Mouse (Mus musculus): ENCODE results near the gene Spink4. TPM values are rescaled to one million over a fixed set of nuclear protein-coding genes. Genes with fewer than 3 reads are reported as not detected.

The Spink4 gene
- polyA plus RNA-seq, 1 experiment from 2014 or later: 0.39 TPM

GRCm38 (mm10) chr4:40906298-40906697, 13.6 kb upstream of the Spink4 start:
- no peaks in the 10 kb centered on the region for H3K9me3 ChIP-seq (replicated peaks)
- ATAC-seq (ENCODE audit: low read depth): no peak
- DNase-seq: no peak
- no peak overlapping the region for H3K9ac ChIP-seq
- no peaks in the 10 kb centered on the region for H3K27me3 ChIP-seq
- H3K36me3 ChIP-seq: no peaks in the 10 kb centered on the region
- H3K4me2 ChIP-seq: no peak overlapping the region
- H3K4me1 ChIP-seq (replicated peaks): peaks cover 4% of the 10 kb centered on the region; the same call in 1 of the 2 replicates
- H3K27ac ChIP-seq: no peak overlapping the region
- no peak overlapping the region for H3K4me3 ChIP-seq (replicated peaks)
- WGBS (ENCODE audit: insufficient replicate concordance): 45% methylated on average over 1 of the region's 1 CpGs

DNA sequence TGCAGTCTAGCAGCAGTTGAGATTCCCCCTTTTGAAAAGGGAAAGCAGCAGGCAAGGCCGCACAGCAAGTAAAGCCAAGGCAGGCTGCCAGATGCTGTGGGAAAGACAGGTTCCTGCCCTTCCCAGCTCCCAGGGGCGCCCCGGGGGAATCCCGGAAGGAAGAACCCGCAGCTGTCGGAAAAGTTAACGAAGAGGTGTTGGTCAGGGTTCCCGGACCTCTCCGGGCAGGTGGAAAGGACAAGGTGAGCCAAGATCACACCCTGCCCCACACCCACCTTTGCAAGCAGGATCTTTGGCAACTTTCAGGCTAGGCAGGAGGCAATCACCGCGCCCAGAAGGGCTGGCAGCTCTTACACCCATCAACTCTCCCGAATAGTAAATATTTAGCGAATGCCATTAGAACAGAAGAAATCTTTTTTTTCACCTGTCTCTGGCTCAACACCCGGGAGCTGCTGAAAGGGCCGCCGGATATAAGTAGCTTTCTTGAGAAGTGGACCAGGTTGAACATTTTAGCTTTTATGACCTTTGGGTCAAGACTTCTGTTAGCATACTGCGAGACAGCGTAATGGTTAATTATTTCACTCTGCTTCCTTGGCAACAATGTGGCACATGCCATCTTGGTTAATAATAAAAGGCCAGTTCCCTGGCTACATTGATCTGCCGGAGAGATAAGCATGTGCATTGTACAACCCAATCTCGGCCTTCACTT, 11.4 kb upstream of the Spink4 start:
- Histone ChIP-seq H3K4me1 (replicated peaks) (peaks cover 4% of the 10 kb centered on the region; the same call in 1 of the 2 replicates), H3K4me2 (peak overlapping the region; percentile 21; the same call in 1 of the 2 replicates), H3K9ac (no peak overlapping the region), H3K9me3 (replicated peaks) (no peaks in the 10 kb centered on the region), H3K27ac (no peak overlapping the region), H3K36me3 (no peaks in the 10 kb centered on the region), H3K4me3 (replicated peaks) (no peak overlapping the region), H3K27me3 (no peaks in the 10 kb centered on the region)
- DNase-seq (no peak), ATAC-seq (ENCODE audit: low read depth) (no peak)
- WGBS (ENCODE audit: insufficient replicate concordance): 42% methylated on average over 20 of the region's 20 CpGs

DNA sequence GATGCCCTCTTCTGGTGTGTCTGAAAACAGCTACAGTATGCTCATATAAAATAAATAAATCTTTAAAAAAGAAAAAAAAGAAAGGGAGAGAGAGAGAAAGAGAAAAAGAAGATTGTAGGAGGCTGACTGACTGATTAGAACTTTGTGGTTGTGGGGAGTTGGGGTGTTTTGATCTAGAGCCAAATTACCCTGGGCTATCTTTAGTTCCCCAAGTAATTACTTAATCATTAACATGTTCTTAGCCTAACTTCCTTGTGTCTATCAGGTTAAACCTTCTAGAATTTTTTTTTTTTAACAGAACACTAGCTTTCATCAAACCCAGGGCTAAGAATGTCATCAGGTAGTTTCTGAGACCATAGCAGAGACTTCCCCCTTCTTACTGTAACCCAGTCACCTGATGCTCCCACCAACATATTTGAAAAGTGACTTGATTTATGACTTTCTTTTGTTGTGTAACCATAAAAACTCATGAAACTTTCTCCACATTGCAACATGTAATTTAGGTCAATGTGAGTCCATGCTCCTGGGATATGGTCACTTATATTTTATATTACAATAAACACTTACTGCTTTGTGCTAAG, 5.5 kb upstream of the Spink4 start:
- no peak for ATAC-seq (ENCODE audit: low read depth)
- no peak overlapping the region for H3K27ac ChIP-seq
- no peak overlapping the region for H3K4me2 ChIP-seq
- no peak for DNase-seq
- H3K4me3 ChIP-seq (replicated peaks): no peak overlapping the region
- H3K9ac ChIP-seq: no peak overlapping the region
- H3K27me3 ChIP-seq: no peaks in the 10 kb centered on the region
- H3K9me3 ChIP-seq (replicated peaks): no peaks in the 10 kb centered on the region
- peaks cover 5% of the 10 kb centered on the region for H3K4me1 ChIP-seq (replicated peaks)
- no peaks in the 10 kb centered on the region for H3K36me3 ChIP-seq

DNA sequence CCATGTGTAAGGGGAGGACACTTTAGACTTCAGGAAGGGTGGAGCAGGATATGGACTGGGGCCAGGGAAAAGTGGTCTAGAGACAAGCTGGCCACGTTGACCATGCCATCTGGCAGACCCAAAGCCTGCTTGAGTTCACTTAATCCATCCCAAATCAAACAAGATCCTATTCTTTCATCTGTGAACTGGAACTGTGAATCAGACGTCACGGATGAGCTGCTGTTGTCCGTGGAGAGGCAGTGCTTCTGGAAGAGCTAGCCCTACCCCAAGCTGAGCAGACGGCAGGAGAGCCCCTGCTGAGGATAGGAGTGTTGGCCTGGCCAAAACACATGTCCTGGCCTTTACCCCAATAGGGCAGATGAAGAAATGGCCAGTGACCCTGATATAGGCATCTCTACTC, 3.9 kb upstream of the Spink4 start:
- no peak overlapping the region for H3K4me2 ChIP-seq
- H3K27me3 ChIP-seq: no peaks in the 10 kb centered on the region
- no peaks in the 10 kb centered on the region for H3K36me3 ChIP-seq
- WGBS (ENCODE audit: insufficient replicate concordance): 71% methylated on average over 5 of the region's 5 CpGs
- H3K4me3 ChIP-seq (replicated peaks): no peak overlapping the region
- DNase-seq (no peak), ATAC-seq (ENCODE audit: low read depth) (no peak)
- no peak overlapping the region for H3K27ac ChIP-seq
- H3K4me1 ChIP-seq (replicated peaks): peaks cover 15% of the 10 kb centered on the region
- no peaks in the 10 kb centered on the region for H3K9me3 ChIP-seq (replicated peaks)
- no peak overlapping the region for H3K9ac ChIP-seq

DNA sequence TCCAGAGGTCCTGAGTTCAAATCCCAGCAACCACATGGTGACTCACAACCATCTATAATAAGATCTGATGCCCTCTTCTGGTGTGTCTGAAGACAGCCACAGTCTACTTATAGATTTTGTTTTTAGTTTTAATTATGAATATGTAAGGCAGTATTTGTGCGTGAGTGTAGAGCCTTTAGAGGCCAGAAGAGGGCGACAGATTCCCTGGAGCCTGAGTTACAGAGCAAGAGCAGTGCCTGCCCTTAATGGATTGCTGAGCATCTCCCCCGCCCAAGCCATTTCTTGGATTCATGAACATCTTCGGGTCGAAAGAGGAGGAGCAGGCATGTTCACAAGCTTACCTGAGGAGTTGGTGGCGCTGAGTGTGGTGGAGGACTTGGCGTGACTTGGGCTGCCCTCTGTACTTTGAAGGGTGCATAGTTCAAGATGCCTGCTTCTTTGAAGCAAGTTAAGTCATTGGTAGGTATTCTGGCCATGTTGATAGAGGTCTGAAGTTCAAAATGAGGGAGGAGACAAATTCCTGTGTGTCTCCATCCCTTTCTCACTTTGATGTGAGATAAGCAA, 3.2 kb upstream of the Spink4 start:
- Histone ChIP-seq H3K4me1 (replicated peaks) (peaks cover 15% of the 10 kb centered on the region), H3K27ac (no peak overlapping the region), H3K4me2 (no peak overlapping the region), H3K9ac (no peak overlapping the region), H3K4me3 (replicated peaks) (no peak overlapping the region), H3K36me3 (no peaks in the 10 kb centered on the region), H3K27me3 (no peaks in the 10 kb centered on the region; the same call in 1 of the 2 replicates), H3K9me3 (replicated peaks) (no peaks in the 10 kb centered on the region)
- WGBS (ENCODE audit: insufficient replicate concordance): 78% methylated on average over 7 of the region's 7 CpGs
- no peak for DNase-seq
- no peak for ATAC-seq (ENCODE audit: low read depth)

- H3K36me3 ChIP-seq: no peaks in the 10 kb centered on the region
- DNase-seq (no peak), ATAC-seq (ENCODE audit: low read depth) (no peak)
- no peak overlapping the region for H3K27ac ChIP-seq
- peaks cover 14% of the 10 kb centered on the region for H3K4me1 ChIP-seq (replicated peaks)
- H3K4me3 ChIP-seq (replicated peaks): no peak overlapping the region
- WGBS (ENCODE audit: insufficient replicate concordance): 58% methylated on average over 2 of the region's 2 CpGs
- H3K9ac ChIP-seq: no peak overlapping the region
- no peaks in the 10 kb centered on the region; the same call in 1 of the 2 replicates for H3K27me3 ChIP-seq
- H3K9me3 ChIP-seq (replicated peaks): no peaks in the 10 kb centered on the region
- no peak overlapping the region for H3K4me2 ChIP-seq
Observed at GRCm38 (mm10) chr4:40920576-40920975, 724 bp downstream of the Spink4 start.

DNA sequence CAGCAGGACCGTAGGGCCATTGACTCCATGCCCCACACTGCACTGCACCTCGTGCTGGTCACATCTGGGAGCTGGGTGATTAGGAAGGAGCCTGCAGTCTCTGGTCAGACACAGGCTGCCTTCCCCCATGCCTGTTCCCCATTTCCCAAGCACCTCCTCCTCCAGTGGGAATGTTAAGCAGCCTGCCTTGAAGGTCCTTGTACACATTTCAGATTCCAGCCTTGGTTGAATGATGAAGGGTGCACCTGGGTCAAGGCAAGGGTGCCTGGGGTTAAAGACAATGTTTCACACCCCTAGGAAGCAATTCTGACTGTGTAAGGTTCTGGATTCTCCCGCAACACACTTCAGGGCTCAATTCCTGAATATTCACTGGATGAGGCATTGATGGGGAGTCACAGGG, 1.4 kb downstream of the Spink4 start:
- no peaks in the 10 kb centered on the region for H3K36me3 ChIP-seq
- no peak for ATAC-seq (ENCODE audit: low read depth)
- WGBS (ENCODE audit: insufficient replicate concordance): 54% methylated on average over 3 of the region's 3 CpGs

DNA sequence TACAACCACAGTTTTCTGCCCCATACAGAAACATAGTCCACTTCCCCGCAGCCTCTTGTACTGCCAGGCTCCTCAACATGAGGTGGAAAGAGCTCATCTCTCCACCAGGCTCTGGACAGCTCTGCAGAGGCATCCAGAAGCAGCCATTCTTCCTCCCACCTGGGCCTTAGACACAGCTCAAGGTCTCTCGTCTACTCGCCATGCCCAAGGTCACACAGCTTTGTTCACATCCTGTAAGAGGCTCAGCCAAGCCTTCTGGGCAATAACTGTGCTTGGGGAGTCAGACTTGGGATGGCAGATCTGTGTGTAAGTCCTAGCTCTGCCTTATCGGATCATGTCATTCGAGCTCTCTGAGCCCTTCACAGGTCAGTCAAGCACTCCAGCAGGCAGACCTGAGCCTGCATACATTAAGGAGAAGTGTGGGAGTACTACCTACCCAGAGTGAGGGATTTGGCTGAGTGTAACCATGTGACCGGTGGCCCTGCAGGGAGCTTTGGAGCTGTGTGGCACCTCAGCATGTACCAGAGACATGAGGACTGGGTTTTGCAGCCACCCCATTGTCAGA, 3.3 kb downstream of the Spink4 start:
- Histone ChIP-seq H3K36me3 (no peaks in the 10 kb centered on the region), H3K9ac (no peak overlapping the region), H3K4me2 (no peak overlapping the region), H3K27ac (no peak overlapping the region), H3K4me3 (replicated peaks) (no peak overlapping the region), H3K4me1 (replicated peaks) (peaks cover 11% of the 10 kb centered on the region), H3K27me3 (no peaks in the 10 kb centered on the region; the same call in 1 of the 2 replicates), H3K9me3 (replicated peaks) (no peaks in the 10 kb centered on the region)
- WGBS (ENCODE audit: insufficient replicate concordance): 75% methylated on average over 6 of the region's 6 CpGs
- ATAC-seq (ENCODE audit: low read depth): no peak
- no peak for DNase-seq

More for the DNA sequence above, 1.4 kb downstream of the Spink4 start:
- no peak for DNase-seq
- Histone ChIP-seq H3K4me2 (no peak overlapping the region), H3K27ac (no peak overlapping the region), H3K9ac (no peak overlapping the region), H3K27me3 (no peaks in the 10 kb centered on the region; the same call in 1 of the 2 replicates), H3K4me1 (replicated peaks) (peaks cover 11% of the 10 kb centered on the region), H3K9me3 (replicated peaks) (no peaks in the 10 kb centered on the region), H3K4me3 (replicated peaks) (no peak overlapping the region)

DNA sequence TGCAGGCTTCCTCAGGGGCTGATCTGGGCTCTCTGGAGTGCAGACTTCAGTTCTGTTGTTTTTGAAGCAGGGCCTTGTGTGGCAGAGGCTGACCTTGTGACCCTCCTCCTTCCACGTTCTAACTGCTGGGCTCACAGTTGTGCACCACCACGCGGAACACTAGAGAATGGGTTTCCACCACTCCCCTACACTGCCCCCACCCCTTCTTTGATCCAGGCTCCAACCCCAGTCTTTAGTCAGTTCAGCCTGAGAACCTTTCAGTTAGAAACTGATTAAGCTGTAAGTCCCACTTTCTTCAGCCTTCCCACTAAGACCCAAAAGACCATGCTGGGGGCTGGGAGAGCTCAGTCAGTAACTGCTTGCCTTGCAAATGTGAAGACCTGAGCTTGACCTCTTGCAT, 5.7 kb downstream of the Spink4 start:
- ATAC-seq (ENCODE audit: low read depth) (no peak), DNase-seq (no peak)
- H3K4me2 ChIP-seq: no peak overlapping the region
- no peaks in the 10 kb centered on the region; the same call in 1 of the 2 replicates for H3K27me3 ChIP-seq
- no peak overlapping the region for H3K9ac ChIP-seq
- no peak overlapping the region for H3K4me3 ChIP-seq (replicated peaks)
- H3K36me3 ChIP-seq: no peaks in the 10 kb centered on the region
- H3K9me3 ChIP-seq (replicated peaks): no peaks in the 10 kb centered on the region
- H3K27ac ChIP-seq: no peak overlapping the region
- H3K4me1 ChIP-seq (replicated peaks): no peaks in the 10 kb centered on the region
- WGBS (ENCODE audit: insufficient replicate concordance): 66% methylated on average over 3 of the region's 3 CpGs

DNA sequence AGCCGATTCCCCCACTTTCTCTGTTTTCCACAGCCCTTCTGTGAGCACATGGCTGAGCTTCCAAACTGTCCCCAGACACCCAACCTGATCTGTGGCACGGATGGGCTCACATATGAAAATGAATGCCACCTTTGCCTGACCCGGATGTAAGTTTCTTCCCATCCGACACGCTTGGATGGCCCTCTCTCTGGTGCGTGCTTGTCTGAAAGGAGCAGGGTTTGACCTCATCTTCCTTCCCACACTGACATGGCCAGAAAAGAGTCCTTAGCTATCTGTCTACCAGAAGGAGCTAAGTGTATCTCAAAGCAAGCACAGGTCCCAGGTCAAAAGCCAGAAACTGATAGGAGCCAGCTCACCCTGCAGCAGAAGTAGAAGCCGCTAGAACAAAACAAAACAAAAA, 9.2 kb downstream of the Spink4 start:
- H3K9ac ChIP-seq: no peak overlapping the region
- H3K9me3 ChIP-seq (replicated peaks): no peaks in the 10 kb centered on the region
- WGBS (ENCODE audit: insufficient replicate concordance): 83% methylated on average over 7 of the region's 7 CpGs
- no peaks in the 10 kb centered on the region for H3K27me3 ChIP-seq
- H3K4me3 ChIP-seq (replicated peaks): no peak overlapping the region
- no peak for DNase-seq
- no peak for ATAC-seq (ENCODE audit: low read depth)
- H3K4me1 ChIP-seq (replicated peaks): peaks cover 4% of the 10 kb centered on the region
- H3K4me2 ChIP-seq: no peak overlapping the region
- H3K36me3 ChIP-seq: peaks cover 17% of the 10 kb centered on the region
- no peak overlapping the region for H3K27ac ChIP-seq

DNA sequence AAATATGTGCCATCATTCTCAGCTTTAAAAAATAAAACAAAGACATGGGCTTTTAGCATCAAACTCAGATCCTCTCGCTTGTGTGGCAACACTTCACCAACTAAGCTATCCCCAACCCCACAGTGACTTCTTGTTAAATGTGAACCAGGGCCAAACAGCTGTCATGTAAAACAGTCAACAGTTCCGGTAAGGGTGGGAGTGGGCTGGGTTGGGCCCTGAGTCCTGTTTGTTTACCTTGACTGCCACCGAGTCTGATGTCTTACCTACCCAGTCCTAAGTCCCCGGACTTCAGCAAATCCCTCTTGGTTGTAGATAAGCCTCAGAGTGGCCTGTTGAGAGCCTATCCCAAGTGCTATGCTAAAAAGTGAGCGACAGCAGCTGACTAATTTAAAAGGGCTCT, 13.8 kb downstream of the Spink4 start:
- H3K4me2 ChIP-seq: no peak overlapping the region
- WGBS (ENCODE audit: insufficient replicate concordance): 84% methylated on average over 5 of the region's 5 CpGs
- no peak for ATAC-seq (ENCODE audit: low read depth)
- H3K36me3 ChIP-seq: peaks cover 61% of the 10 kb centered on the region
- H3K27ac ChIP-seq: peak overlapping the region; percentile 2; the same call in 1 of the 2 replicates
- no peaks in the 10 kb centered on the region for H3K9me3 ChIP-seq (replicated peaks)
- no peak overlapping the region for H3K4me3 ChIP-seq (replicated peaks)
- H3K27me3 ChIP-seq: no peaks in the 10 kb centered on the region
- H3K9ac ChIP-seq: no peak overlapping the region
- H3K4me1 ChIP-seq (replicated peaks): peaks cover 16% of the 10 kb centered on the region
- no peak for DNase-seq
